Mouse (Mus musculus) intestine, embryonic 15.5 days (tissue): ENCODE measurements around the gene Olfr523. TPM values are rescaled to one million over a fixed set of nuclear protein-coding genes. Genes with fewer than 3 reads are reported as not detected.

Experiments used
- ATAC-seq: fragments of 200-750 bp; cut with Nextera tagmentation; 2 replicates; pipeline ENCODE4 v1.8.0; 2017; ENCODE audit warnings: moderate TSS enrichment, moderate library complexity
- H3K27ac ChIP-seq: fragments of 300-500 bp; sonication (generic); 2 replicates; pipeline ENCODE4 v1.5.1; 2015; ENCODE audit warnings: mild to moderate bottlenecking, inconsistent platforms
- H3K27me3 ChIP-seq: fragments of 300-500 bp; sonication (generic); replicated peaks from 2 replicates; pipeline ENCODE4 v1.6.1; 2015; ENCODE audit warnings: inconsistent platforms
- H3K36me3 ChIP-seq: fragments of 300-500 bp; sonication (generic); 2 replicates; pipeline ENCODE4 v1.6.1; 2015; ENCODE audit warnings: inconsistent platforms
- H3K4me1 ChIP-seq: fragments of 300-500 bp; sonication (generic); replicated peaks from 2 replicates; pipeline ENCODE4 v1.6.1; 2015; ENCODE audit warnings: inconsistent platforms
- H3K4me2 ChIP-seq: fragments of 300-500 bp; sonication (generic); replicated peaks from 2 replicates; pipeline ENCODE4 v1.6.1; 2015; ENCODE audit warnings: mild to moderate bottlenecking, inconsistent platforms
- H3K4me3 ChIP-seq: fragments of 300-500 bp; sonication (generic); replicated peaks from 2 replicates; pipeline ENCODE4 v1.5.1; 2015; ENCODE audit warnings: inconsistent platforms
- H3K9ac ChIP-seq: fragments of 300-500 bp; sonication (generic); 2 replicates; pipeline ENCODE4 v1.6.1; 2015; ENCODE audit warnings: inconsistent platforms
- H3K9me3 ChIP-seq: fragments of 300-500 bp; sonication (generic); 2 replicates; pipeline ENCODE4 v1.6.1; 2016; ENCODE audit warnings: inconsistent platforms
- WGBS: fragments of 180-500 bp; shearing (Covaris S2); methylation state at CpG from one replicate; pipeline ENCODE4 v1.1.7; 2015; 5-methylcytosine and 5-hydroxymethylcytosine counted together
- polyA plus RNA-seq: library from polyadenylated mRNA; unstranded; fragments of >200 nt; fragmentation: Nextera tagmentation; extraction: Ambion mirVana; gene quantifications from 2 replicates; pipeline ENCODE4 v1.2.1, GENCODE M21; 2015

The Olfr523 gene
- polyA plus RNA-seq, 1 experiment from 2014 or later = not detected

DNA sequence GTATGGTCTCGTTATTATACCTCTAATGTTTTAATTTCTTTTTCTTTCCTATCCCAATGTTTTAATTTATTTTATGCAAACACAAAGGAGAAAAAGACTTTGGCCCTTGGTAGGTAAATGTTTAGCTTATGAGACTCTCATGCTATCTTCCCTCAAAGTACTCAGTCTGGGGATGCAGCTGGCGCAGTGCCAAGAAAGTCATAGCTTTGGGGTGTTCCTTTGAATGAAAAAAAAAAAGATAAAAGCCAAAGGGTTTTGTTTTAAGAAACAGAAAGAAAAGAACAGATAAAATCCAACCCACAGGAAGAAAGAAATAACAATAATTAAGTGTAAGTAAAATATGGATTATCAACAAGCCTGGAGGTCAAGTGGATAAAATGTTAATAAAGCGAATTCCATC lies 35.7 kb downstream of the Olfr523 start:
- H3K4me1 ChIP-seq = no peaks in the 10 kb centered on the region
- H3K27me3 ChIP-seq = no peaks in the 10 kb centered on the region
- H3K4me2 ChIP-seq = no peak overlapping the region
- H3K9ac ChIP-seq = no peak overlapping the region
- no peak overlapping the region for H3K4me3 ChIP-seq
- ATAC-seq = no peak
- no peak overlapping the region for H3K27ac ChIP-seq
- H3K9me3 ChIP-seq = no peaks in the 10 kb centered on the region
- 62% methylated on average over 3 of the region's 3 CpGs for WGBS
- no peaks in the 10 kb centered on the region for H3K36me3 ChIP-seq

DNA sequence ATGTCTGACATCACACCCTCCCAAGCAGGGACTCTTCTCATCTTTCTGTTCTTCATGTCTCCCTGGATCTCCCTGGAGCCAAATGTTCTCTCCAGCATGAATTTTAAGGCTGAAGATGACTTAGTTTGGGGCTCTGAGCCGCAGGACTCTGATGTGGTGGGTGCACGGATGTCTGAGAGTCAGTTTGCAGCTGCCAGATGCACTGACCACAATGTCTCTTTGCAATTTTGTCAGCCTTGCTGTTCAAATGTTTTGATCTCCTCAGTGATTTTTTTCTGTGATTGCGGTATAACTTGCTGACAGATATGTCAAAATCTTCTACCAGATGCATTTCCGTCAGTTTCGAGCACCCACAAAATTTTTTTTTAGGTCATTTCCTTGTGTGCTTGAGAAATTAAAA lies 40.8 kb downstream of the Olfr523 start:
- H3K27me3 ChIP-seq = no peaks in the 10 kb centered on the region
- no peaks in the 10 kb centered on the region for H3K4me1 ChIP-seq
- no peaks in the 10 kb centered on the region for H3K9me3 ChIP-seq
- no peak overlapping the region for H3K4me3 ChIP-seq
- H3K27ac ChIP-seq = no peak overlapping the region
- H3K4me2 ChIP-seq = no peak overlapping the region
- WGBS = 78% methylated on average over 5 of the region's 5 CpGs
- no peak for ATAC-seq
- H3K9ac ChIP-seq = no peak overlapping the region
- H3K36me3 ChIP-seq = no peaks in the 10 kb centered on the region

- H3K9ac ChIP-seq = no peak within 1 kb of the TSS
- H3K27me3 ChIP-seq = no peaks in the 10 kb centered on the region
- no peak within 1 kb of the TSS for H3K4me3 ChIP-seq
- no peaks in the 10 kb centered on the region for H3K36me3 ChIP-seq
- H3K4me1 ChIP-seq = no peaks in the 10 kb centered on the region
- H3K27ac ChIP-seq = no peak within 1 kb of the TSS
- ATAC-seq = no peak
- H3K9me3 ChIP-seq = no peaks in the 10 kb centered on the region
- H3K4me2 ChIP-seq = no peak within 1 kb of the TSS
- 89% methylated on average over 2 of the region's 2 CpGs for WGBS
These were observed 45.0 kb downstream of the Olfr523 start, which contains the start of gene Cd163l1 for GRCm38 (mm10) chr7:140217967-140218366. Cd163l1 (plus strand) TSS chr7:140218267.

GRCm38 (mm10) chr7:140219268-140219667 lies 46.3 kb downstream of the Olfr523 start:
- Histone ChIP-seq H3K36me3 (no peaks in the 10 kb centered on the region), H3K4me3 (no peak overlapping the region), H3K4me1 (no peaks in the 10 kb centered on the region), H3K9me3 (no peaks in the 10 kb centered on the region), H3K4me2 (no peak overlapping the region), H3K27me3 (no peaks in the 10 kb centered on the region), H3K9ac (no peak overlapping the region), H3K27ac (no peak overlapping the region)
- WGBS = 14% methylated on average over 1 of the region's 1 CpGs
- ATAC-seq = no peak

- Histone ChIP-seq H3K4me3 (no peak overlapping the region), H3K27ac (no peak overlapping the region), H3K27me3 (no peaks in the 10 kb centered on the region), H3K9ac (no peak overlapping the region), H3K4me2 (no peak overlapping the region), H3K9me3 (no peaks in the 10 kb centered on the region), H3K36me3 (no peaks in the 10 kb centered on the region), H3K4me1 (no peaks in the 10 kb centered on the region)
- ATAC-seq = no peak
- WGBS = 89% methylated on average over 4 of the region's 4 CpGs
These were observed 47.4 kb downstream of the Olfr523 start for GRCm38 (mm10) chr7:140220375-140220774.

DNA sequence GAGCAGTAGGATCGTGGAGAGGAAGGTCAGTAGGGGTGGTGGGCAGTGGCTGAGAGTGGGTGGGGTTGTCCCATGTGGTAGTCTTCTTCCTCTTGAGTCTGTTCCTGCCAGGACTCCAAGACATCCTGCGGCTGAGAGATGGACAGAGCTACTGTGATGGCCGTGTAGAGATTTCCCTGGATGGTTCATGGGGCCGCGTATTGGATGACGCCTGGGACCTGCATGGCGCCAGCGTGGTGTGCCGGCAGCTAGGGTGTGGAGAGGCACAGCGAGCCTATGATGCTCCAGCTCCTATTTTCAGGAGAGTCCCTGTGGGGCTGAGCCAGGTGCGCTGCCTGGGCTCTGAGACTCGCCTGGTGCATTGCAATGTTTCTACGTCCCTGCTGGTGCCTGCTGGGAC lies 51.2 kb downstream of the Olfr523 start:
- no peaks in the 10 kb centered on the region for H3K27me3 ChIP-seq
- no peak overlapping the region for H3K4me3 ChIP-seq
- WGBS = 83% methylated on average over 13 of the region's 13 CpGs
- no peaks in the 10 kb centered on the region for H3K9me3 ChIP-seq
- no peaks in the 10 kb centered on the region for H3K4me1 ChIP-seq
- no peak overlapping the region for H3K27ac ChIP-seq
- no peaks in the 10 kb centered on the region for H3K36me3 ChIP-seq
- no peak overlapping the region for H3K9ac ChIP-seq
- no peak for ATAC-seq
- H3K4me2 ChIP-seq = no peak overlapping the region

Other genes starting within 250 kb of the Olfr523 start
- gene Utf1, start 229.4 kb upstream of the Olfr523 start, polyA plus RNA-seq = not detected in 2 replicates
- 0.15 and 0.24 TPM in 2 replicates for gene 6430531B16Rik, start 194.5 kb upstream of the Olfr523 start, polyA plus RNA-seq
- gene Adam8, start 180.7 kb upstream of the Olfr523 start, polyA plus RNA-seq = 1.3 and 2.2 TPM in 2 replicates
- gene Zfp511, start 136.8 kb upstream of the Olfr523 start, polyA plus RNA-seq = 32.2 and 32.9 TPM in 2 replicates
- gene Tubgcp2, start 136.5 kb upstream of the Olfr523 start, polyA plus RNA-seq = 39.8 and 41.3 TPM in 2 replicates
- gene Msx3, start 124.1 kb upstream of the Olfr523 start, polyA plus RNA-seq = not detected in 2 replicates
- gene Caly, start 90.7 kb upstream of the Olfr523 start, polyA plus RNA-seq = 3.4 and 3.7 TPM in 2 replicates
- 487 and 598 TPM in 2 replicates for gene Prap1, start 79.8 kb upstream of the Olfr523 start, polyA plus RNA-seq
- gene Fuom, start 70.8 kb upstream of the Olfr523 start, polyA plus RNA-seq = 53.5 and 59.6 TPM in 2 replicates
- 38.3 and 38.4 TPM in 2 replicates for gene Paox, start 57.4 kb upstream of the Olfr523 start, polyA plus RNA-seq
- 183 and 188 TPM in 2 replicates for gene Echs1, start 56.7 kb upstream of the Olfr523 start, polyA plus RNA-seq
- 24.0 and 27.3 TPM in 2 replicates for gene Mtg1, start 35.7 kb upstream of the Olfr523 start, polyA plus RNA-seq
- gene Sprn, start 18.3 kb upstream of the Olfr523 start, polyA plus RNA-seq = 1.2 and 1.7 TPM in 2 replicates
- not detected in 2 replicates for gene Olfr522, start 8.5 kb upstream of the Olfr523 start, polyA plus RNA-seq
- gene Olfr524, start 32.7 kb downstream of the Olfr523 start, polyA plus RNA-seq = not detected in 2 replicates
- 0.09 and 0.20 TPM in 2 replicates for gene Cd163l1, start 45.0 kb downstream of the Olfr523 start, polyA plus RNA-seq
- not detected in 2 replicates for gene 5830411N06Rik, start 74.1 kb downstream of the Olfr523 start, polyA plus RNA-seq
- gene Olfr525, start 147.6 kb downstream of the Olfr523 start, polyA plus RNA-seq = not detected in 2 replicates
- gene Olfr527, start 160.8 kb downstream of the Olfr523 start, polyA plus RNA-seq = not detected in 2 replicates
- not detected in 2 replicates for gene Olfr60, start 188.5 kb downstream of the Olfr523 start, polyA plus RNA-seq
- gene Olfr530, start 203.1 kb downstream of the Olfr523 start, polyA plus RNA-seq = not detected in 2 replicates
- gene Olfr531, start 229.7 kb downstream of the Olfr523 start, polyA plus RNA-seq = not detected in 2 replicates
- not detected in 2 replicates for gene Olfr532, start 248.4 kb downstream of the Olfr523 start, polyA plus RNA-seq